Mouse (Mus musculus) layer of hippocampus, adult 2 months (tissue): ENCODE measurements at regions not wholly inside any gene's neighbourhood (a gene's known extent, or its start where the extent isn't known, plus 50 kb on each side); places are given as distances from the start of the nearest gene placed in this dataset.
"Not testable (repeated sequence)": the region's sequence is repeated elsewhere in the genome, so short reads cannot be mapped to it uniquely, and the experiment has no call there.

Experiments
- DNase-seq, 2 experiments: peaks; one replicate each; pipeline ENCODE4 v3.0.0; 2022; ENCODE audit warnings: low spot score in 2 of 2
- H3K27ac ChIP-seq: fragments of 200-600 bp; 2 replicates; pipeline ENCODE4 v1.8.1; 2022
- H3K4me3 ChIP-seq: fragments of 200-600 bp; 2 replicates; pipeline ENCODE4 v1.8.1; 2022; ENCODE audit warnings: mild to moderate bottlenecking
- CTCF ChIP-seq: fragments of 200-600 bp; conservative IDR thresholded peaks from 2 replicates; pipeline ENCODE4 v1.8.1; 2022; ENCODE audit warnings: antibody characterized with exemption, mild to moderate bottlenecking, moderate library complexity

- H3K4me3 ChIP-seq: no peak overlapping the region
- peak; percentile 7 to 18 for DNase-seq
- H3K27ac ChIP-seq: no peak overlapping the region
- peak; percentile 76 for TF ChIP-seq CTCF
These were observed 686.6 kb upstream of the 1700008P02Rik start for GRCm38 (mm10) chr3:7306800-7307199.

GRCm38 (mm10) chr3:7298511-7298910, 678.3 kb upstream of the 1700008P02Rik start:
- no peak for TF ChIP-seq CTCF
- H3K4me3 ChIP-seq: no peak overlapping the region
- no peak for DNase-seq

GRCm38 (mm10) chr3:7291026-7291425, 670.8 kb upstream of the 1700008P02Rik start:
- H3K4me3 ChIP-seq: no peak overlapping the region
- no peak for DNase-seq
- TF ChIP-seq CTCF: no peak
- H3K27ac ChIP-seq: no peak overlapping the region

More at GRCm38 (mm10) chr3:7298511-7298910, 678.3 kb upstream of the 1700008P02Rik start:
- no peak overlapping the region for H3K27ac ChIP-seq

GRCm38 (mm10) chr3:7257591-7257990, 637.3 kb upstream of the 1700008P02Rik start:
- DNase-seq: no peak
- no peak for TF ChIP-seq CTCF
- no peak overlapping the region for H3K27ac ChIP-seq
- H3K4me3 ChIP-seq: no peak overlapping the region

GRCm38 (mm10) chr3:7248337-7248736, 628.1 kb upstream of the 1700008P02Rik start:
- Histone ChIP-seq H3K27ac (no peak overlapping the region), H3K4me3 (no peak overlapping the region)
- no peak for TF ChIP-seq CTCF
- no peak for DNase-seq

- peak in 1 of 2 experiments; percentile 0 for DNase-seq
- H3K4me3 ChIP-seq: no peak overlapping the region
- no peak for TF ChIP-seq CTCF
- H3K27ac ChIP-seq: no peak overlapping the region
These were observed 609.5 kb upstream of the 1700008P02Rik start for GRCm38 (mm10) chr3:7229769-7230168.

GRCm38 (mm10) chr3:7188531-7188930, 568.3 kb upstream of the 1700008P02Rik start:
- not testable (repeated sequence) for H3K27ac ChIP-seq, H3K4me3 ChIP-seq, DNase-seq

GRCm38 (mm10) chr3:7166596-7166995, 546.4 kb upstream of the 1700008P02Rik start:
- Histone ChIP-seq H3K4me3 (no peak overlapping the region), H3K27ac (no peak overlapping the region)
- TF ChIP-seq CTCF: no peak
- DNase-seq: no peak

GRCm38 (mm10) chr3:7138996-7139395, 518.8 kb upstream of the 1700008P02Rik start:
- H3K4me3 ChIP-seq: no peak overlapping the region
- DNase-seq: no peak
- H3K27ac ChIP-seq: no peak overlapping the region
- no peak for TF ChIP-seq CTCF

- no peak overlapping the region for H3K4me3 ChIP-seq
- H3K27ac ChIP-seq: no peak overlapping the region
- no peak for TF ChIP-seq CTCF
- peak in 1 of 2 experiments; percentile 11 for DNase-seq
These were observed 514.5 kb upstream of the 1700008P02Rik start for GRCm38 (mm10) chr3:7134714-7135113.
